Mouse (Mus musculus) megakaryocyte, embryonic 14.5 days (primary cell): Measurements from ENCODE around the gene Hpse.

Experiments used
- FLI1 ChIP-seq: IDR thresholded peaks from 2 replicates; pipeline ENCODE4 v1.6.1; 2012; ENCODE audit warnings: low read length, inconsistent platforms, mixed read lengths
- GATA1 ChIP-seq: IDR thresholded peaks from 3 replicates; pipeline ENCODE4 v1.6.1; 2012; ENCODE audit warnings: mixed read lengths, low read length, inconsistent platforms, borderline replicate concordance

DNA sequence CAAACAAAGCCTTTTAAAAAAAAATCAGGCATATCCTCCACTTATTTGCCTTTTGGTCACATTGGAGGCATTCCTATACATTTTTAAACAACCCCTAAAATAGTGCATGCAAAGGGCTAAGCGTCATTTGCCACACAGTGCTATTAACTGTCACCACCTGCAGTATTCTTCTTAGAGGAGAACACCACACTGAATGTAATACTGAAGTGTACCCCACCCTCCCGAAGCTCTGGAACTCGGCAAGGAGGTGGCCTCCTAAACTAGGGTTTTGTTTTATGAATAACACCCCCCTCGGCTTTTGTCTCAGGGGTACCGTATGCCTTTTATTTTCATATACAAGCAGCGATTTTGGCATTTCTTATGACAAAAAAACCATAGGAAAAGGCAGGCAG lies 39.0 kb downstream of the Hpse start:
- no peak for TF ChIP-seq GATA1
- TF ChIP-seq FLI1: no peak
